ENCODE assay signal across 8 mouse cellular contexts in genomic region chr12:100210973-100211372, GRCm38 (mm10). TPM values are rescaled to one million over a fixed set of nuclear protein-coding genes. Genes with fewer than 3 reads are reported as not detected.
A peak's percentile ranks its signal among the peaks of the same experiment; 100 is the strongest.
DNase-seq lines count a peak whose midpoint lies in the region; ATAC-seq lines count a peak whose summit lies in the region.

No protein-coding gene starts in this region.

- 47% methylated on average over 5 of the region's 5 CpGs for WGBS in heart, embryonic 10.5 days
- 23% methylated on average over 5 of the region's 5 CpGs for WGBS in embryonic facial prominence, embryonic 15.5 days
- WGBS in liver, embryonic 16.5 days (ENCODE audit: insufficient replicate concordance) = 10% methylated on average over 5 of the region's 5 CpGs
- 32% methylated on average over 5 of the region's 5 CpGs for WGBS in stomach, embryonic 14.5 days

- no peak overlapping the region for H3K4me3 ChIP-seq in heart, embryonic 10.5 days
- H3K4me3 ChIP-seq in embryonic facial prominence, embryonic 15.5 days (replicated peaks) = no peak overlapping the region
- no peak overlapping the region for H3K4me3 ChIP-seq in liver, embryonic 16.5 days (ENCODE audit: low read depth, low read length)
- no peak overlapping the region for H3K4me3 ChIP-seq in stomach, embryonic 14.5 days (ENCODE audit: low read depth, low read length)

- DNase-seq in heart, postnatal 4 days = peak; percentile 33
- no peak for DNase-seq in heart, embryonic 10.5 days (ENCODE audit: low spot score)
- DNase-seq in layer of hippocampus, postnatal 14 days (ENCODE audit: low spot score in 2 of 2) = no peak
- DNase-seq in kidney, adult 11 months = no peak

- H3K4me1 ChIP-seq in heart, embryonic 10.5 days = peaks cover 12% of the 10 kb centered on the region
- peaks cover 24% of the 10 kb centered on the region for H3K4me1 ChIP-seq in embryonic facial prominence, embryonic 15.5 days
- H3K4me1 ChIP-seq in liver, embryonic 16.5 days (ENCODE audit: control insufficient read depth, low read depth, low read length) = peaks cover 23% of the 10 kb centered on the region
- H3K4me1 ChIP-seq in stomach, embryonic 14.5 days (ENCODE audit: control insufficient read depth, insufficient read depth, low read length) = peaks cover 9% of the 10 kb centered on the region; the same call in 1 of the 2 replicates

- H3K4me2 ChIP-seq in embryonic facial prominence, embryonic 15.5 days (replicated peaks) = no peak overlapping the region
- no peak overlapping the region for H3K4me2 ChIP-seq in liver, embryonic 16.5 days (ENCODE audit: low read depth, low read length)
- no peak overlapping the region for H3K4me2 ChIP-seq in stomach, embryonic 14.5 days (replicated peaks; ENCODE audit: low read depth, low read length)

- H3K36me3 ChIP-seq in heart, embryonic 10.5 days = peaks cover 38% of the 10 kb centered on the region
- H3K36me3 ChIP-seq in embryonic facial prominence, embryonic 15.5 days = peaks cover 40% of the 10 kb centered on the region
- peaks cover 18% of the 10 kb centered on the region for H3K36me3 ChIP-seq in liver, embryonic 16.5 days (ENCODE audit: control insufficient read depth, insufficient read depth)
- H3K36me3 ChIP-seq in stomach, embryonic 14.5 days (ENCODE audit: control insufficient read depth, insufficient read depth, low read length) = peaks cover 30% of the 10 kb centered on the region

- no peaks in the 10 kb centered on the region for H3K9me3 ChIP-seq in heart, embryonic 10.5 days
- H3K9me3 ChIP-seq in embryonic facial prominence, embryonic 15.5 days (replicated peaks) = no peaks in the 10 kb centered on the region
- H3K9me3 ChIP-seq in liver, embryonic 16.5 days (replicated peaks; ENCODE audit: control insufficient read depth, low read length) = no peaks in the 10 kb centered on the region
- no peaks in the 10 kb centered on the region for H3K9me3 ChIP-seq in stomach, embryonic 14.5 days (ENCODE audit: control insufficient read depth, low read depth, low read length)

- no peaks in the 10 kb centered on the region for H3K27me3 ChIP-seq in heart, embryonic 10.5 days (ENCODE audit: insufficient read depth, poor library complexity, severe bottlenecking)
- no peaks in the 10 kb centered on the region for H3K27me3 ChIP-seq in embryonic facial prominence, embryonic 15.5 days
- no peaks in the 10 kb centered on the region for H3K27me3 ChIP-seq in liver, embryonic 16.5 days (ENCODE audit: control insufficient read depth, insufficient read depth, low read depth, low read length)
- no peaks in the 10 kb centered on the region for H3K27me3 ChIP-seq in stomach, embryonic 14.5 days (ENCODE audit: control insufficient read depth, insufficient read depth, low read length)

- no peak overlapping the region for H3K9ac ChIP-seq in embryonic facial prominence, embryonic 15.5 days
- no peak overlapping the region for H3K9ac ChIP-seq in liver, embryonic 16.5 days (ENCODE audit: low read depth, low read length)
- H3K9ac ChIP-seq in stomach, embryonic 14.5 days (replicated peaks; ENCODE audit: low read depth, low read length) = no peak overlapping the region

- peak; percentile 33 for ATAC-seq in CD4-positive, CD25-positive, alpha-beta regulatory T cell, adult 4 months
- peak; percentile 80 for ATAC-seq in embryonic facial prominence, embryonic 15.5 days (ENCODE audit: insufficient number of reproducible peaks, low FRiP score, low TSS enrichment, low read depth)
- peak; percentile 44; the same call in 1 of the 2 replicates for ATAC-seq in liver, embryonic 16.5 days (ENCODE audit: low read depth)
- ATAC-seq in stomach, embryonic 14.5 days (ENCODE audit: insufficient number of reproducible peaks, insufficient read depth, low FRiP score, low read depth) = peak; percentile 88

- no peak overlapping the region for H3K27ac ChIP-seq in heart, embryonic 10.5 days
- peak overlapping the region; percentile 79 for H3K27ac ChIP-seq in embryonic facial prominence, embryonic 15.5 days (replicated peaks)
- no peak overlapping the region for H3K27ac ChIP-seq in liver, embryonic 16.5 days (ENCODE audit: low read length)
- peak overlapping the region; percentile 70 for H3K27ac ChIP-seq in stomach, embryonic 14.5 days (ENCODE audit: low read length)

RNA-seq across cellular contexts. Expression of gene Calm1, which starts 11.7 kb away (rescaled TPM):
- total RNA-seq in heart, postnatal 4 days (2021) = 100 to 1,000 TPM; 366 to 373 TPM
- 841 and 1,083 TPM in 2 replicates for polyA plus RNA-seq in heart, embryonic 10.5 days (2016; fragmentation: Nextera tagmentation; extraction: Ambion mirVana)
- 1,000 to 10,000 TPM; 1,192 to 2,031 TPM for polyA plus RNA-seq in CD4-positive, CD25-positive, alpha-beta regulatory T cell, adult 4 months (2017; shearing (Covaris generic))
- 1,372 and 1,471 TPM in 2 replicates for polyA plus RNA-seq in embryonic facial prominence, embryonic 15.5 days (2015; fragmentation: Nextera tagmentation; extraction: Ambion mirVana)
- 413 and 426 TPM in 2 replicates for polyA plus RNA-seq in liver, embryonic 16.5 days (2015; fragmentation: Nextera tagmentation; extraction: Ambion mirVana)
- polyA plus RNA-seq in stomach, embryonic 14.5 days (2014; fragmentation: Nextera tagmentation; extraction: Ambion mirVana) = 1,664 and 1,668 TPM in 2 replicates
- 1,000 to 10,000 TPM; 1,788 to 1,825 TPM for total RNA-seq in layer of hippocampus, postnatal 14 days (2021)

RNA-seq across cellular contexts. Expression of gene Nrde2, which starts 51.5 kb away (rescaled TPM):
- total RNA-seq in heart, postnatal 4 days (2021) = 10 to 100 TPM; 14.4 to 14.8 TPM
- polyA plus RNA-seq in heart, embryonic 10.5 days (2016; fragmentation: Nextera tagmentation; extraction: Ambion mirVana) = 10.3 and 12.0 TPM in 2 replicates
- 10 to 100 TPM; 12.6 to 23.3 TPM for polyA plus RNA-seq in CD4-positive, CD25-positive, alpha-beta regulatory T cell, adult 4 months (2017; shearing (Covaris generic))
- 14.1 TPM in 2 replicates for polyA plus RNA-seq in embryonic facial prominence, embryonic 15.5 days (2015; fragmentation: Nextera tagmentation; extraction: Ambion mirVana)
- polyA plus RNA-seq in liver, embryonic 16.5 days (2015; fragmentation: Nextera tagmentation; extraction: Ambion mirVana) = 4.4 and 4.7 TPM in 2 replicates
- 13.1 and 13.3 TPM in 2 replicates for polyA plus RNA-seq in stomach, embryonic 14.5 days (2014; fragmentation: Nextera tagmentation; extraction: Ambion mirVana)
- 10 to 100 TPM; 19.3 to 21.0 TPM for total RNA-seq in layer of hippocampus, postnatal 14 days (2021)

Comparison
In these comparisons a context has a peak if more than half of its experiments do, and no peak if none do; other contexts are left out.
1. H3K27ac ChIP-seq: peak in embryonic facial prominence, embryonic 15.5 days (single experiment) and stomach, embryonic 14.5 days (single experiment); none in heart, embryonic 10.5 days (single experiment) and liver, embryonic 16.5 days (single experiment).
2. ATAC-seq: peak in every context shown above with its lines; median percentile 88 in stomach, embryonic 14.5 days; 80 in embryonic facial prominence, embryonic 15.5 days; 44 in liver, embryonic 16.5 days; 33 in CD4-positive, CD25-positive, alpha-beta regulatory T cell, adult 4 months.